Mouse (Mus musculus) liver, postnatal 0 days (tissue): ENCODE measurements around the gene Cyp4f37. TPM values are rescaled to one million over a fixed set of nuclear protein-coding genes. Genes with fewer than 3 reads are reported as not detected.
"Not testable (repeated sequence)": the region's sequence is repeated elsewhere in the genome, so short reads cannot be mapped to it uniquely, and the experiment has no call there.

Experiments used
- ATAC-seq: fragments of 200-750 bp; cut with Nextera tagmentation; 2 replicates; pipeline ENCODE4 v1.8.0; 2017; ENCODE audit warnings: mild to moderate bottlenecking, moderate library complexity
- DNase-seq: peaks from one replicate; pipeline ENCODE4 v3.0.0-alpha.2; 2016
- H3K27ac ChIP-seq: fragments of 300-500 bp; sonication (generic); 2 replicates; pipeline ENCODE4 v1.5.1; 2014; ENCODE audit warnings: antibody characterized with exemption, moderate library complexity, mild to moderate bottlenecking, low read depth
- H3K27me3 ChIP-seq: fragments of 300-500 bp; sonication (generic); 2 replicates; pipeline ENCODE4 v1.6.1; 2014; ENCODE audit warnings: low read length, control low read depth, mixed read lengths; ENCODE audit not compliant: insufficient read depth
- H3K36me3 ChIP-seq: fragments of 300-500 bp; sonication (generic); replicated peaks from 2 replicates; pipeline ENCODE4 v1.6.1; 2014; ENCODE audit warnings: mild to moderate bottlenecking, control low read depth, low read length, moderate library complexity, mixed read lengths; ENCODE audit not compliant: insufficient read depth
- H3K4me1 ChIP-seq: fragments of 300-500 bp; sonication (generic); 2 replicates; pipeline ENCODE4 v1.6.1; 2014; ENCODE audit warnings: antibody characterized with exemption, mild to moderate bottlenecking, control low read depth; ENCODE audit not compliant: insufficient read depth
- H3K4me2 ChIP-seq: fragments of 300-500 bp; sonication (generic); 2 replicates; pipeline ENCODE4 v1.6.1; 2014; ENCODE audit warnings: low read depth, mild to moderate bottlenecking, low read length, moderate library complexity, mixed read lengths
- H3K4me3 ChIP-seq: fragments of 300-500 bp; sonication (generic); 2 replicates; pipeline ENCODE4 v1.5.1; 2014; ENCODE audit warnings: low read depth, low read length
- H3K9ac ChIP-seq: fragments of 300-500 bp; sonication (generic); replicated peaks from 2 replicates; pipeline ENCODE4 v1.6.1; 2014; ENCODE audit warnings: mild to moderate bottlenecking, moderate library complexity
- H3K9me3 ChIP-seq: fragments of 300-500 bp; sonication (generic); 2 replicates; pipeline ENCODE4 v1.6.1; 2016; ENCODE audit warnings: mild to moderate bottlenecking, control low read depth, low read length, mixed read lengths
- CTCF ChIP-seq: sonication (generic); IDR thresholded peaks from 2 replicates; pipeline ENCODE4 v1.5.1; 2016; ENCODE audit warnings: antibody characterized with exemption, low read depth
- EP300 ChIP-seq: IDR thresholded peaks from 2 replicates; pipeline ENCODE4 v1.6.1; 2016; ENCODE audit warnings: antibody characterized with exemption, low read depth, mild to moderate bottlenecking
- WGBS: fragments of 180-500 bp; shearing (Covaris S2); extraction: QIAGEN DNeasy Blood & Tissue Kit; methylation state at CpG from one replicate; pipeline ENCODE4 v1.1.7; 2014; ENCODE audit not compliant: insufficient replicate concordance; 5-methylcytosine and 5-hydroxymethylcytosine counted together
- polyA plus RNA-seq: library from polyadenylated mRNA; unstranded; fragments of >200 nt; fragmentation: Nextera tagmentation; extraction: Ambion mirVana; gene quantifications from 2 replicates; pipeline ENCODE4 v1.2.1, GENCODE M21; 2015

Cyp4f37 gene
- polyA plus RNA-seq, result not detected in 2 replicates

- not testable (repeated sequence) for DNase-seq
These were observed at the start of gene Cyp4f37 for GRCm38 (mm10) chr17:32621018-32621417. Cyp4f37 (plus strand) TSS chr17:32621309.

GRCm38 (mm10) chr17:32573286-32573685, 47.8 kb upstream of the Cyp4f37 start:
- not testable (repeated sequence) for ATAC-seq, H3K4me3 ChIP-seq, H3K27me3 ChIP-seq, H3K36me3 ChIP-seq, H3K4me2 ChIP-seq, H3K9me3 ChIP-seq, H3K27ac ChIP-seq, H3K4me1 ChIP-seq, H3K9ac ChIP-seq, DNase-seq
- 78% methylated on average over 2 of the region's 2 CpGs for WGBS

More at GRCm38 (mm10) chr17:32621018-32621417, at the start of gene Cyp4f37:
- H3K36me3 ChIP-seq, H3K27ac ChIP-seq, ATAC-seq, H3K9ac ChIP-seq, H3K4me3 ChIP-seq, H3K4me1 ChIP-seq, H3K9me3 ChIP-seq, H3K4me2 ChIP-seq, H3K27me3 ChIP-seq: not testable (repeated sequence)
- WGBS, result 48% methylated on average over 4 of the region's 4 CpGs

- Histone ChIP-seq H3K27ac (no peak overlapping the region), H3K9me3 (no peaks in the 10 kb centered on the region), H3K36me3 (no peaks in the 10 kb centered on the region), H3K4me3 (no peak overlapping the region), H3K4me2 (no peak overlapping the region), H3K27me3 (no peaks in the 10 kb centered on the region), H3K4me1 (no peaks in the 10 kb centered on the region), H3K9ac (no peak overlapping the region)
- ATAC-seq, result no peak
- DNase-seq, result no peak
- no peak for TF ChIP-seq CTCF
- no peak for TF ChIP-seq EP300
- 57% methylated on average over 7 of the region's 7 CpGs for WGBS
These were observed 43.5 kb upstream of the Cyp4f37 start for GRCm38 (mm10) chr17:32577496-32578186.

DNA sequence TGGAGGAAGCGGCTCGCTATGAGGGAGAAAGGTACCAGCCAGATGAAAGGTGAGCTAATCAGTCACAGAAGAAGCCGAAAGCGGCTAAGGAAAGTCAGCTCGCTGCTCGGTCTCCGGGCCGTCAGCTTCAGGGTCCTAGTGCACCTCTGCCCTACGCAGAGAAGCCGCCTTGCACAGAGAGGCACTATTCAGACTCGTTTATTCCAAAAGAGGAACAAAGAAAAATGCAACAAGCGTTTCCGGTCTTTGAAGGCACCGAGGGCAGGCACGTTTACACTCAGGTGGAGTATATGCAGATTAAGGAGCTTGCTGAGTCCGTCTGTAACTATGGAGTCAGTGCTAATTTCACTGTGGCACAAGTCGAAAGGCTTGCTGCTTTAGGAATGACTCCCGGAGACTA, 24.6 kb upstream of the Cyp4f37 start:
- no peak for ATAC-seq
- no peak overlapping the region for H3K9ac ChIP-seq
- 79% methylated on average over 18 of the region's 18 CpGs for WGBS
- no peak overlapping the region for H3K4me2 ChIP-seq
- H3K27me3 ChIP-seq, result no peaks in the 10 kb centered on the region
- no peaks in the 10 kb centered on the region for H3K9me3 ChIP-seq
- no peak for DNase-seq
- H3K4me3 ChIP-seq, result no peak overlapping the region
- no peaks in the 10 kb centered on the region for H3K4me1 ChIP-seq
- TF ChIP-seq EP300 (no peak), CTCF (no peak)
- H3K36me3 ChIP-seq, result no peaks in the 10 kb centered on the region
- no peak overlapping the region for H3K27ac ChIP-seq

GRCm38 (mm10) chr17:32608055-32608454, 13.1 kb upstream of the Cyp4f37 start:
- Histone ChIP-seq H3K9me3 (no peaks in the 10 kb centered on the region), H3K36me3 (no peaks in the 10 kb centered on the region), H3K4me1 (no peaks in the 10 kb centered on the region), H3K4me3 (no peak overlapping the region), H3K4me2 (no peak overlapping the region), H3K27me3 (no peaks in the 10 kb centered on the region), H3K9ac (no peak overlapping the region), H3K27ac (no peak overlapping the region)
- 38% methylated on average over 1 of the region's 1 CpGs for WGBS
- no peak for ATAC-seq
- TF ChIP-seq EP300, result no peak
- no peak for TF ChIP-seq CTCF
- DNase-seq, result no peak

DNA sequence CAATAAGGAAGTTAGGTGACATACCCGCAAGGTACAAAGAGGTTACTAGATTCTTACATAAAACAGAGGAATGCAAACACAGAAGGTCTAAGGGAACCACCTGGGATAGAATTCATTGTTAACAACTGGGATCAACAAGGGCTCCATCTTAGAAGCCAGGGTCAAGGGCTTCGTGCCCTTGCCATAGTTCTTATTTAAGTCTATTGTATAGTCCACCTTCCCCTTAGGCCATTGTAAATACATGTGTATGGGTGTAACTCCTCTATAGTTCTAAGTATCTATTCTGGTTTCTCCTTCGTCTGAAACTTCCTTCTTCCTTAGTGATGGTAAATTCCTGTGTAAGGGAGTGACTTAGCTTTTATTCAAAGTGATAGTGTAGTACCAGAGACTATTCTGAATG, 10.9 kb upstream of the Cyp4f37 start:
- not testable (repeated sequence) for H3K4me3 ChIP-seq, H3K4me2 ChIP-seq, H3K9me3 ChIP-seq, ATAC-seq, H3K4me1 ChIP-seq, H3K27ac ChIP-seq, H3K36me3 ChIP-seq, DNase-seq, H3K27me3 ChIP-seq, H3K9ac ChIP-seq
- WGBS, result 78% methylated on average over 3 of the region's 3 CpGs

DNA sequence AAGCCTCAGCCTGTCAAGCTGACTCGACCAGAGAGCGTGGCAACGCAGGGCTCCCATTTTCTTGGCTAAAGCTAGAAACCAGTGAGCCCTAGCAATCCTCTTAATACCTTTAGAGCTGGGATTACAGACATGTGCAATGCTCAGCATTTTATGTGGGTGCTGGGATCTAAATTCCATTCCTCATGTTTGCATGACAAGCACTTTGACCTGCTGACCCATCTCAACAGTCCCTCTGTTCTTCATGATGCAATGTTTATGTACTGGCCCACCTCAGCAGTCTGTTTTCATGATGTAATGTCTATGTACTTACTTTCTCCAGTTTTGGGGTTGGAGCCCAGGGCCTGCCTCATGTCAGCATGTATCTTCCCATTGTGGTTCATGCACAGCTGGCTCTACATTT, 10.2 kb upstream of the Cyp4f37 start:
- Histone ChIP-seq H3K9me3 (no peaks in the 10 kb centered on the region), H3K27ac (no peak overlapping the region), H3K36me3 (no peaks in the 10 kb centered on the region), H3K27me3 (no peaks in the 10 kb centered on the region), H3K4me2 (no peak overlapping the region), H3K4me1 (no peaks in the 10 kb centered on the region), H3K9ac (no peak overlapping the region), H3K4me3 (no peak overlapping the region)
- ATAC-seq, result peak; percentile 36; the same call in 1 of the 2 replicates
- TF ChIP-seq EP300, result no peak
- no peak for TF ChIP-seq CTCF
- 69% methylated on average over 3 of the region's 3 CpGs for WGBS
- no peak for DNase-seq
